Mouse (Mus musculus): ENCODE results near the gene Erc2.

DNA sequence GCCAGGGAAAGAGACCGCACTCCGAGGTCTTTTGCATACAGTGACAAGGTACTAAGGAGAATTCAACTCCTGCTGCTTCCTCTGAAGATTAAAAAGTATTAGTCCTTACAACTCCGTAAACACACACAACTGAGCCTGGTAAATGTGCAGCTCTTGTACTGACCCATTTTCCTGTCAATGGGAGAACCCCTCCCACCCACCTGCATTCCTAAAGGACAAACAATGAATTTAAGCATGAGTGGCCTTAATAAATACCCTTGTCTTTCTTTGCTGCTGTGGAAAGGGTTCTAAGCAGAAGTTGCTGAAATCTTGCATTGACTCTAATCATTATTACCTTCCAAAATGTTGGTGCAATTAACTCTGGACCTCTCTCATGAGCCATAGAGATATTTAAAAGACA is 854.5 kb downstream of the Erc2 start:
- TF ChIP-seq CTCF (IDR thresholded peaks at IDR 0.05; ENCODE audit: low read depth) = no peak
- no peak for TF ChIP-seq EP300 (IDR thresholded peaks at IDR 0.05; ENCODE audit: low read depth)

Measured in liver, embryonic 14.5 days (tissue).